Mouse (Mus musculus) hindbrain, embryonic 10.5 days (tissue): ENCODE data around the gene Olfr782. TPM values are rescaled to one million over a fixed set of nuclear protein-coding genes. Genes with fewer than 3 reads are reported as not detected.
"Not testable (repeated sequence)": the region's sequence is repeated elsewhere in the genome, so short reads cannot be mapped to it uniquely, and the experiment has no call there.

Source experiments
- DNase-seq: peaks from one replicate; pipeline ENCODE4 v3.0.0-alpha.2; 2017; ENCODE audit warnings: low spot score
- H3K27ac ChIP-seq: fragments of 300-500 bp; sonication (generic); 2 replicates; pipeline ENCODE4 v1.5.1; 2016; ENCODE audit warnings: mild to moderate bottlenecking, moderate library complexity
- H3K27me3 ChIP-seq: fragments of 300-500 bp; sonication (generic); 2 replicates; pipeline ENCODE4 v1.6.1; 2016; ENCODE audit warnings: mild to moderate bottlenecking; ENCODE audit not compliant: poor library complexity, insufficient read depth, severe bottlenecking
- H3K36me3 ChIP-seq: fragments of 300-500 bp; sonication (generic); 2 replicates; pipeline ENCODE4 v1.6.1; 2016; ENCODE audit warnings: mild to moderate bottlenecking, moderate library complexity
- H3K4me1 ChIP-seq: fragments of 300-500 bp; sonication (generic); replicated peaks from 2 replicates; pipeline ENCODE4 v1.6.1; 2016; ENCODE audit warnings: mild to moderate bottlenecking
- H3K4me3 ChIP-seq: fragments of 300-500 bp; sonication (generic); 2 replicates; pipeline ENCODE4 v1.5.1; 2016; ENCODE audit warnings: mild to moderate bottlenecking, moderate library complexity
- H3K9me3 ChIP-seq: fragments of 300-500 bp; sonication (generic); 2 replicates; pipeline ENCODE4 v1.6.1; 2016; ENCODE audit warnings: mild to moderate bottlenecking, moderate library complexity
- WGBS: fragments of 180-500 bp; shearing (Covaris S2); methylation state at CpG from one replicate; pipeline ENCODE4 v1.1.7; 2016; 5-methylcytosine and 5-hydroxymethylcytosine counted together
- polyA plus RNA-seq: library from polyadenylated mRNA; unstranded; fragments of >200 nt; fragmentation: Nextera tagmentation; extraction: Ambion mirVana; gene quantifications from 2 replicates; pipeline ENCODE4 v1.2.1, GENCODE M21; 2016

Gene Olfr782
- not detected in 2 replicates for polyA plus RNA-seq

GRCm38 (mm10) chr10:129348550-129348949 lies at the start of gene Olfr782:
Olfr782 (plus strand) TSS chr10:129348850.
- Histone ChIP-seq H3K4me1 (no peaks in the 10 kb centered on the region), H3K27ac (no peak within 1 kb of the TSS), H3K4me3 (no peak within 1 kb of the TSS), H3K9me3 (no peaks in the 10 kb centered on the region), H3K27me3 (no peaks in the 10 kb centered on the region), H3K36me3 (no peaks in the 10 kb centered on the region)
- 92% methylated on average over 3 of the region's 3 CpGs for WGBS
- DNase-seq: no peak

GRCm38 (mm10) chr10:129312973-129313372 lies 35.7 kb upstream of the Olfr782 start:
- not testable (repeated sequence) for H3K27ac ChIP-seq, DNase-seq, H3K9me3 ChIP-seq, H3K27me3 ChIP-seq, H3K36me3 ChIP-seq, H3K4me3 ChIP-seq, H3K4me1 ChIP-seq
- WGBS: 64% methylated on average over 1 of the region's 1 CpGs

GRCm38 (mm10) chr10:129313521-129313920 lies 35.1 kb upstream of the Olfr782 start:
- H3K9me3 ChIP-seq, H3K4me3 ChIP-seq, H3K27ac ChIP-seq, DNase-seq, H3K4me1 ChIP-seq, H3K27me3 ChIP-seq, H3K36me3 ChIP-seq: not testable (repeated sequence)
- no CpG with 5 or more reads among the region's 1 CpGs for WGBS

GRCm38 (mm10) chr10:129317817-129318216 lies 30.8 kb upstream of the Olfr782 start, which contains the start of gene Olfr780:
Olfr780 (plus strand) TSS chr10:129318117.
- DNase-seq: no peak
- 92% methylated on average over 3 of the region's 3 CpGs for WGBS
- no peaks in the 10 kb centered on the region for H3K4me1 ChIP-seq

GRCm38 (mm10) chr10:129328554-129328953 lies 20.1 kb upstream of the Olfr782 start, which contains the start of gene Olfr781:
Olfr781 (plus strand) TSS chr10:129328854.
- Histone ChIP-seq H3K27ac (no peak within 1 kb of the TSS), H3K36me3 (no peaks in the 10 kb centered on the region), H3K9me3 (no peaks in the 10 kb centered on the region), H3K27me3 (no peaks in the 10 kb centered on the region), H3K4me3 (no peak within 1 kb of the TSS), H3K4me1 (no peaks in the 10 kb centered on the region)
- no peak for DNase-seq

More at GRCm38 (mm10) chr10:129317817-129318216, 30.8 kb upstream of the Olfr782 start, which contains the start of gene Olfr780:
- Histone ChIP-seq H3K27me3 (no peaks in the 10 kb centered on the region), H3K9me3 (no peaks in the 10 kb centered on the region), H3K27ac (no peak within 1 kb of the TSS), H3K36me3 (no peaks in the 10 kb centered on the region), H3K4me3 (no peak within 1 kb of the TSS)

GRCm38 (mm10) chr10:129352475-129352874 lies 3.8 kb downstream of the Olfr782 start:
- H3K4me1 ChIP-seq, H3K4me3 ChIP-seq, DNase-seq, H3K27ac ChIP-seq, H3K9me3 ChIP-seq, H3K27me3 ChIP-seq, H3K36me3 ChIP-seq: not testable (repeated sequence)
- WGBS: 79% methylated on average over 2 of the region's 2 CpGs

GRCm38 (mm10) chr10:129356496-129356895 lies 7.8 kb downstream of the Olfr782 start:
- H3K9me3 ChIP-seq, H3K4me3 ChIP-seq, DNase-seq, H3K27me3 ChIP-seq, H3K4me1 ChIP-seq, H3K36me3 ChIP-seq, H3K27ac ChIP-seq: not testable (repeated sequence)
- 85% methylated on average over 4 of the region's 4 CpGs for WGBS

GRCm38 (mm10) chr10:129357307-129357706 lies 8.7 kb downstream of the Olfr782 start:
- 78% methylated on average over 5 of the region's 5 CpGs for WGBS
- Histone ChIP-seq H3K4me1 (no peaks in the 10 kb centered on the region), H3K27me3 (no peaks in the 10 kb centered on the region), H3K9me3 (peaks cover 11% of the 10 kb centered on the region), H3K36me3 (no peaks in the 10 kb centered on the region), H3K27ac (no peak overlapping the region), H3K4me3 (no peak overlapping the region)
- DNase-seq: no peak

- not testable (repeated sequence) for DNase-seq, H3K4me3 ChIP-seq, H3K27ac ChIP-seq, H3K4me1 ChIP-seq, H3K27me3 ChIP-seq, H3K36me3 ChIP-seq, H3K9me3 ChIP-seq
- 89% methylated on average over 5 of the region's 5 CpGs for WGBS
Measured at GRCm38 (mm10) chr10:129374051-129374450, 25.4 kb downstream of the Olfr782 start.

- no peak for DNase-seq
- no peaks in the 10 kb centered on the region for H3K4me1 ChIP-seq
- H3K27me3 ChIP-seq: no peaks in the 10 kb centered on the region
- no peaks in the 10 kb centered on the region for H3K36me3 ChIP-seq
- H3K27ac ChIP-seq: no peak within 1 kb of the TSS
- no peak within 1 kb of the TSS for H3K4me3 ChIP-seq
- H3K9me3 ChIP-seq: 0 out of 2 replicates have a peak, but pooled peaks cover 5% of the 10 kb centered on the region
Measured at GRCm38 (mm10) chr10:129383783-129384182, 35.1 kb downstream of the Olfr782 start, which contains the start of gene Olfr784. Olfr784 (plus strand) TSS chr10:129384083.

- no peaks in the 10 kb centered on the region for H3K36me3 ChIP-seq
Measured at GRCm38 (mm10) chr10:129400892-129401291, 52.2 kb downstream of the Olfr782 start.

More at GRCm38 (mm10) chr10:129400892-129401291, 52.2 kb downstream of the Olfr782 start:
- WGBS: 44% methylated on average over 5 of the region's 5 CpGs
- Histone ChIP-seq H3K27ac (no peak overlapping the region), H3K27me3 (no peaks in the 10 kb centered on the region), H3K4me3 (no peak overlapping the region), H3K9me3 (0 out of 2 replicates have a peak, but pooled peaks cover 9% of the 10 kb centered on the region), H3K4me1 (no peaks in the 10 kb centered on the region)
- DNase-seq: no peak
